Mouse (Mus musculus): ENCODE results near the gene Celf2. TPM values are rescaled to one million over a fixed set of nuclear protein-coding genes. Genes with fewer than 3 reads are reported as not detected.

Celf2 gene
- polyA plus RNA-seq, 1 experiment from 2014 or later = 182 TPM

DNA sequence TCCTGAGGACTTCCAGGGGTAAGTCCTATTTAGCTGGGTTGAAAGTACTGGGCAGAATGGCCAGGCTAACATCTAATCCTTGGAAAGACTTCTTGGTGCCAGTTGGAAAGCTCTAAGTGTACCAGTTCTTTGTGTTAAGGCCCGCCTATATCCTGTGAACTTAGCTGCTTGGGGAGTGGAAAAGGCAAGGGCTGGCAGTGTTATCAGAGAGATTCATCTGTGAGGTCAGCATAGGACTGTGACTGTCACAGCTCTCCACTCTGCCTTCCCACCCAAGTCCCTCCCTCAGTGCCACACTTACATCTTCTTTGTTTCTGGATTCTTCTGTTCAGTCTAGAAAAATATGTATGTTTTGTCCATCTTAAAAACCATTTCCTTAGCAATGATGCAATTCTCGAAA is 935.7 kb downstream of the Celf2 start:
- no peak for ATAC-seq
- Histone ChIP-seq H3K9ac (replicated peaks) (no peak overlapping the region), H3K4me2 (replicated peaks) (no peak overlapping the region), H3K27me3 (no peaks in the 10 kb centered on the region), H3K36me3 (peaks cover 10% of the 10 kb centered on the region), H3K4me1 (replicated peaks) (0 out of 2 replicates have a peak, but pooled peaks cover 1% of the 10 kb centered on the region), H3K27ac (no peak overlapping the region), H3K9me3 (no peaks in the 10 kb centered on the region), H3K4me3 (replicated peaks) (no peak overlapping the region)
- 92% methylated on average over 2 of the region's 2 CpGs for WGBS

DNA sequence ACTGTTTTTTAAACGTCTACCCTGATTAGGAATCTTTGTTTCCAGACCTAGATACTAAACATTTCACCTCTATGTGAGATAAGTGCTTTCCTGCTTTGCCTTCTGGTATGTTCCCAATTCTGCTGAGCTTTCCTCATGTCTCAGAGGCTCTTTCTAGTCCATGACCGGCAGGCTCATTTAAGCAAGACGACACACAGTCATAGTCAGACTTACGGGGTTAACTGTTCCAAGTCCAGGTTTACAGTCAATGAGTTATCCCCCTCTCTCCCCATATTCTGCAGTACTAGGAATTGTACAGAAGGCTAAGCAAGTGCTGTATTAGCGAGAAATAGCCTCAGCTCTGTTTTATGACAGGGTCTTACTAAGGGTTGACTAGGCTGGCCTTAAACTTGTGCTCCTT is 936.4 kb downstream of the Celf2 start:
- Histone ChIP-seq H3K4me3 (replicated peaks) (no peak overlapping the region), H3K27ac (no peak overlapping the region), H3K27me3 (no peaks in the 10 kb centered on the region), H3K9me3 (no peaks in the 10 kb centered on the region), H3K4me1 (replicated peaks) (no peaks in the 10 kb centered on the region), H3K36me3 (peaks cover 10% of the 10 kb centered on the region), H3K9ac (replicated peaks) (no peak overlapping the region), H3K4me2 (replicated peaks) (no peak overlapping the region)
- WGBS = 86% methylated on average over 5 of the region's 5 CpGs
- no peak for ATAC-seq

DNA sequence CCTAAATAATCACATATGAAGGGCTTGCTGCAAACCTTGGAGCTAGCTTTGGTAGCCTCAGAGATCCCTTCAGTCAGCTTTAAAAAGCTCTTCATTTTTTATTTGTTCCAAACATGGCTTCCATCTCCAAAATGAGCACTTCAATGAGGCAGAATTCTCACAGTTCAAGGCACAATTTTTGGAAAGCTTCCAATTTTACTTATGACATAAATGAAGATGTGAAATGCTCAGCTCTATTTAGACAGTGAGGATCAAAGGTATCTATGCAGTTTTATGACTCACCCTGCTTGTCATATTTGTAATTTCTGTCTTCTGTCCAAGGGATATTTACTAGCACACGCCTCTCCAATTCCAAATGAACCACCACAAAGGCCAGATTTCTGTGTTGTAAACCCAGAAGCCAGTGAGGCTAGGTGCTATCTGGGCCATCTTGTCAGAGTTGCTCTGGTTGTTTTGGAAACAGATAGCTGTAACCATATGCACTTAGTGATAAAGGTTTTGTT is 940.3 kb downstream of the Celf2 start:
- H3K4me2 ChIP-seq (replicated peaks) = no peak overlapping the region
- 0 out of 2 replicates have a peak, but pooled peaks cover 2% of the 10 kb centered on the region for H3K36me3 ChIP-seq
- H3K9ac ChIP-seq (replicated peaks) = no peak overlapping the region
- no peaks in the 10 kb centered on the region for H3K4me1 ChIP-seq (replicated peaks)
- 97% methylated on average over 1 of the region's 1 CpGs for WGBS
- H3K4me3 ChIP-seq (replicated peaks) = no peak overlapping the region
- H3K27ac ChIP-seq = no peak overlapping the region
- H3K9me3 ChIP-seq = no peaks in the 10 kb centered on the region
- H3K27me3 ChIP-seq = no peaks in the 10 kb centered on the region
- no peak for ATAC-seq

GRCm38 (mm10) chr2:6565175-6565574 is 944.2 kb downstream of the Celf2 start:
- Histone ChIP-seq H3K4me2 (replicated peaks) (no peak overlapping the region), H3K36me3 (peaks cover 8% of the 10 kb centered on the region), H3K9me3 (no peaks in the 10 kb centered on the region), H3K4me1 (replicated peaks) (no peaks in the 10 kb centered on the region), H3K27me3 (no peaks in the 10 kb centered on the region), H3K4me3 (replicated peaks) (no peak overlapping the region), H3K9ac (replicated peaks) (no peak overlapping the region), H3K27ac (no peak overlapping the region)
- WGBS = 92% methylated on average over 3 of the region's 3 CpGs
- ATAC-seq = no peak

DNA sequence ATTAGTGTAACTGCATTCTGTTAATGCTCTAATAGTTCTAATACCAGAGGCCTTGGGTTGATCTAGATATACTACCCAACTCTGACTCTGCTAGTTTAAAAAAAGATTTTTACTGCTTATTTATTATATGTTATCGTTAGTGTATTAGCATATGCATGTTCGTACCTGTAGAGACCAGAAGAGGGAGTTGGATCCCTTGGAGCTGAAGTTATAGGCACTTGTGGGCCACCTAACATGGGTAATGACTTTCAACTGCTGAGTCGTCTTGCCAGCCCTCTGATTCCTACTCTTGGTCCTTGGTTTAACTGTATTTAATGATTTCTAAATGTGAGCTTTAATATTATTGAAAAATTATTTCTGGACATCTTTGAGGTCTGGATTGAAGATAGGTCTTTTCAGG is 948.0 kb downstream of the Celf2 start:
- H3K9me3 ChIP-seq = no peaks in the 10 kb centered on the region
- no peaks in the 10 kb centered on the region for H3K27me3 ChIP-seq
- H3K27ac ChIP-seq = no peak overlapping the region
- no peak overlapping the region for H3K9ac ChIP-seq (replicated peaks)
- H3K36me3 ChIP-seq = peaks cover 25% of the 10 kb centered on the region
- no peaks in the 10 kb centered on the region for H3K4me1 ChIP-seq (replicated peaks)
- no peak for ATAC-seq
- WGBS = 97% methylated on average over 3 of the region's 3 CpGs
- no peak overlapping the region for H3K4me3 ChIP-seq (replicated peaks)
- H3K4me2 ChIP-seq (replicated peaks) = no peak overlapping the region

- Histone ChIP-seq H3K27me3 (no peaks in the 10 kb centered on the region), H3K4me1 (replicated peaks) (no peaks in the 10 kb centered on the region), H3K4me2 (replicated peaks) (no peak overlapping the region), H3K4me3 (replicated peaks) (no peak overlapping the region), H3K9ac (replicated peaks) (no peak overlapping the region), H3K36me3 (peaks cover 25% of the 10 kb centered on the region), H3K27ac (no peak overlapping the region), H3K9me3 (no peaks in the 10 kb centered on the region)
- ATAC-seq = no peak
- WGBS = 96% methylated on average over 3 of the region's 3 CpGs
Observed at GRCm38 (mm10) chr2:6560802-6561201, 948.6 kb downstream of the Celf2 start.

DNA sequence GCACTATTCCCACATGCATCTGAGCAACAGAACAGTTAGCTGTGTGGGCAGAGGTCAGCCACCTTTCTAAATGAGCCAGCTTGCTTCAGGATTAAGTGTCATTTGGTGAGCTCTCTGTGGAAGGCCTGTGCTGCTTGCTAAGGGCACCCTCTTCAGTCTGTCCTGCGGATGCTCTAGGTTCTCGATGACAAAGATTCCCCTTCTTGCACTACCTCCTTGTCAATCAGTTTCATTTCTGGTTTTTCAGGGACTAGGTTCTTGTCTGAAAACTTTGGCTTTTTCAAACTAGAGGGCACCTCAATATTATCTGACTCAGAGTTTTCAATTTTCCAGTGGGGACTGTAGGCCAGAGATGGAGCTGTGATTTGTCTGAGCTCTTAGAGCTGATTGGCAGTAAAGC is 949.8 kb downstream of the Celf2 start:
- H3K4me2 ChIP-seq (replicated peaks) = no peak overlapping the region
- H3K27ac ChIP-seq = no peak overlapping the region
- 98% methylated on average over 2 of the region's 2 CpGs for WGBS
- no peak overlapping the region for H3K9ac ChIP-seq (replicated peaks)
- peaks cover 25% of the 10 kb centered on the region for H3K36me3 ChIP-seq
- no peak overlapping the region for H3K4me3 ChIP-seq (replicated peaks)
- no peaks in the 10 kb centered on the region for H3K4me1 ChIP-seq (replicated peaks)
- no peaks in the 10 kb centered on the region for H3K9me3 ChIP-seq
- H3K27me3 ChIP-seq = no peaks in the 10 kb centered on the region
- ATAC-seq = no peak

GRCm38 (mm10) chr2:6558303-6559254 is 950.8 kb downstream of the Celf2 start:
- Histone ChIP-seq H3K36me3 (peaks cover 34% of the 10 kb centered on the region), H3K4me3 (replicated peaks) (no peak overlapping the region), H3K9me3 (no peaks in the 10 kb centered on the region), H3K9ac (replicated peaks) (no peak overlapping the region), H3K4me1 (replicated peaks) (no peaks in the 10 kb centered on the region), H3K27me3 (no peaks in the 10 kb centered on the region), H3K27ac (no peak overlapping the region), H3K4me2 (replicated peaks) (no peak overlapping the region)
- 0 out of 2 replicates have a peak, but pooled peaks have one; percentile 17 for ATAC-seq
- WGBS = 91% methylated on average over 14 of the region's 14 CpGs

DNA sequence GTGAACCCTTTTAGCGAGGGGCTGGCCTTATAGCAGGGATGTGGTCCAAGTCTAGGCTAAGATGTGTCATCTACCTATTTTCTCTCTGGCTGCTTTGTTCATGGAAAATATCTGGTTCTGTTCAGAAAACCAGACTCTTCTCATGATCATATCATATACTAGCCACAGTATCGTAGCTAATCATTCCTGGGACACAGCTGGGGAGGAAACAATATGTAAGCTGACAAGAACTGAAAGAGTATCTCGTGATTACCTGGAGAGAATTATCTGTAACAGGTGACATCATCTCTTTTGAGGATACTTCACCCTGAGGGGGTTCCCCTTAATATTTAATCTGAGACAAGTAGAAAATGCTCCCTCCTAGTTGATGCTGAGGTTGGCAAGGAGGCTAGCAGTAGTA is 951.6 kb downstream of the Celf2 start:
- Histone ChIP-seq H3K4me2 (replicated peaks) (no peak overlapping the region), H3K27ac (no peak overlapping the region), H3K4me1 (replicated peaks) (no peaks in the 10 kb centered on the region), H3K27me3 (no peaks in the 10 kb centered on the region), H3K9me3 (no peaks in the 10 kb centered on the region), H3K36me3 (peaks cover 41% of the 10 kb centered on the region), H3K9ac (replicated peaks) (no peak overlapping the region), H3K4me3 (replicated peaks) (no peak overlapping the region)
- no peak for ATAC-seq
- 84% methylated on average over 3 of the region's 3 CpGs for WGBS

- H3K9me3 ChIP-seq = no peaks in the 10 kb centered on the region
- 95% methylated on average over 2 of the region's 2 CpGs for WGBS
- peaks cover 48% of the 10 kb centered on the region for H3K36me3 ChIP-seq
- H3K4me2 ChIP-seq (replicated peaks) = no peak overlapping the region
- no peaks in the 10 kb centered on the region for H3K4me1 ChIP-seq (replicated peaks)
- no peaks in the 10 kb centered on the region for H3K27me3 ChIP-seq
- H3K9ac ChIP-seq (replicated peaks) = no peak overlapping the region
- H3K27ac ChIP-seq = no peak overlapping the region
- H3K4me3 ChIP-seq (replicated peaks) = no peak overlapping the region
- no peak for ATAC-seq
Observed at GRCm38 (mm10) chr2:6556913-6557312, 952.5 kb downstream of the Celf2 start.

- 85% methylated on average over 7 of the region's 7 CpGs for WGBS
- Histone ChIP-seq H3K36me3 (peaks cover 43% of the 10 kb centered on the region), H3K27me3 (no peaks in the 10 kb centered on the region)
Observed at GRCm38 (mm10) chr2:6553656-6554055, 955.7 kb downstream of the Celf2 start.

GRCm38 (mm10) chr2:6549251-6549650 is 960.1 kb downstream of the Celf2 start:
- ATAC-seq = no peak

More at GRCm38 (mm10) chr2:6553656-6554055, 955.7 kb downstream of the Celf2 start:
- Histone ChIP-seq H3K4me3 (replicated peaks) (no peak overlapping the region), H3K4me1 (replicated peaks) (no peaks in the 10 kb centered on the region), H3K9ac (replicated peaks) (no peak overlapping the region), H3K27ac (no peak overlapping the region), H3K4me2 (replicated peaks) (no peak overlapping the region), H3K9me3 (no peaks in the 10 kb centered on the region)
- ATAC-seq = no peak

More at GRCm38 (mm10) chr2:6549251-6549650, 960.1 kb downstream of the Celf2 start:
- Histone ChIP-seq H3K27ac (no peak overlapping the region), H3K27me3 (no peaks in the 10 kb centered on the region), H3K9me3 (no peaks in the 10 kb centered on the region), H3K9ac (replicated peaks) (no peak overlapping the region), H3K4me1 (replicated peaks) (peaks cover 21% of the 10 kb centered on the region), H3K4me2 (replicated peaks) (no peak overlapping the region), H3K36me3 (peaks cover 35% of the 10 kb centered on the region), H3K4me3 (replicated peaks) (no peak overlapping the region)
- WGBS = 78% methylated on average over 7 of the region's 7 CpGs
